Mouse (Mus musculus): ENCODE results near the gene Tlx1.

The Tlx1 gene

GRCm38 (mm10) chr19:45205311-45206105 is 55.0 kb downstream of the Tlx1 start:
- in situ Hi-C loops (cut with MboI; ENCODE audit: low pct_unique_long_range_greater_than_20kb in 1 of 2, low sequenced_read_pairs in 2 of 2, unreplicated experiment in 1 of 2): no loop called here
